Mouse (Mus musculus): ENCODE measurements around the gene Amh.

DNA sequence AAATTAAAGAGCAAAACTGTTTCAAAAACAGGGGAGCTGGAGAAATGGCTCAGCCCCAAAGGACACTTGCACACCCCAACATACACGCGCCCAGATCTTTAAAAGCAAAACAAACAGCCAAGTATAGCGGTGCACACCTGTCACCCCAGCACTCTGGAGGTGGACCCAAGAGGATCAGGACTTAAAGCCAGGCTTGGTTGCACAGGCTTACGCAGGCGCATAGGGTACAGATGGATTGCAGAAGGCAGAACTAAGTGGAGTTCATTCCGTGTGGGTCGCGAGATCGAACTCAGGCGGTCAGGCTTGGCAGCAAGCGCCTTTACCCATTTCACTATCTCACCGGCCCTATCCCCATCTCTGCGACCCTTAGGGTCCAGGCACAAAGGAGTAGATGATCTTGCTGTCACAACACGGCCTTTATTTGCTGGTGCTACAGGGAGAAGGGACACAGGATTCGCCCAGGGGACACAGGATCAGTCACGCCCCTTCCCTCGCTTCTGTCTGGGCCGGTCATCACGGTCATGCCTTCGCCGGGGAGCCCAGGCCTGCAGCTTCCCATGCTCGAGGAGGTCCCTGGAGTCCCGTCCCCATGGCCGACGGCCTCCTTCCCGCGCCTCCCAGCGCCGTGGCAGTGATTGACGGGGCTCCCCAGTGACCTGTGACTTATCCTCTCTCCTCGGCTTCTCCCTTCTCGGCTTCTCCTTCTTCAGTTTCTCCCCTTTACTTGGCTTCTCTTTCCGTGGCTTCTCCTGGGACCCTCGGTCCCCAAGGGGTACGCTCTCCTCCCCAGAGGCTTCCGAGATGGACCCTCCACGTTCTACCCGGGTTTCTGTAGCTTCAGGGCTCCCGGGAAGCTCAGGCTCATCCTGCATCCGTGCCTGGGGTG, 3.3 kb downstream of the Amh start:
- 0 out of 2 replicates have a peak, but pooled peaks have one; percentile 16 for TF ChIP-seq POLR2A (IDR thresholded peaks at IDR 0.05; ENCODE audit: insufficient read depth, low read depth, low read length)
- no peak for TF ChIP-seq CTCF (IDR thresholded peaks at IDR 0.05; ENCODE audit: insufficient read depth, low read depth, low read length)

Measured in olfactory bulb, adult 2 months (tissue).